Mouse (Mus musculus) heart, adult 2 months (tissue): ENCODE results near the gene Tubd1.

Source experiments
- CTCF ChIP-seq: fragments of 200-600 bp; IDR thresholded peaks from 2 replicates; pipeline ENCODE4 v1.8.1; 2022; ENCODE audit warnings: antibody characterized with exemption, mild to moderate bottlenecking, moderate library complexity
- POLR2A ChIP-seq: fragments of 200-500 bp; IDR thresholded peaks from 2 replicates; pipeline ENCODE4 v1.6.1; 2011; ENCODE audit warnings: mild to moderate bottlenecking, low read depth, low read length, control low read depth; ENCODE audit not compliant: insufficient read depth

- TF ChIP-seq CTCF = no peak
- no peak for TF ChIP-seq POLR2A
Measured at GRCm38 (mm10) chr11:86571871-86572270, 27.1 kb downstream of the Tubd1 start.
